Mouse (Mus musculus) neural tube, embryonic 11.5 days (tissue): Measurements from ENCODE around the gene Fgf22. TPM values are rescaled to one million over a fixed set of nuclear protein-coding genes. Genes with fewer than 3 reads are reported as not detected.
A peak's percentile ranks its signal among the peaks of the same experiment; 100 is the strongest.

Experiments used
- ATAC-seq: fragments of 200-750 bp; cut with Nextera tagmentation; 2 replicates; pipeline ENCODE4 v1.8.0; 2017; ENCODE audit warnings: moderate number of reproducible peaks, mild to moderate bottlenecking, moderate TSS enrichment, moderate library complexity; ENCODE audit not compliant: insufficient read depth, low FRiP score, low TSS enrichment
- DNase-seq: peaks from one replicate; pipeline ENCODE4 v3.0.0-alpha.2; 2015; ENCODE audit warnings: low spot score
- H3K27ac ChIP-seq: fragments of 300-500 bp; sonication (generic); 2 replicates; pipeline ENCODE4 v1.5.1; 2014; ENCODE audit warnings: low read depth, mild to moderate bottlenecking, low read length
- H3K27me3 ChIP-seq: fragments of 300-500 bp; sonication (generic); 2 replicates; pipeline ENCODE4 v1.6.1; 2014; ENCODE audit warnings: mild to moderate bottlenecking, low read length, mixed read lengths; ENCODE audit not compliant: control insufficient read depth, insufficient read depth
- H3K36me3 ChIP-seq: fragments of 300-500 bp; sonication (generic); 2 replicates; pipeline ENCODE4 v1.6.1; 2014; ENCODE audit warnings: mild to moderate bottlenecking, low read length, moderate library complexity, mixed read lengths; ENCODE audit not compliant: control insufficient read depth, insufficient read depth
- H3K4me1 ChIP-seq: fragments of 300-500 bp; sonication (generic); 2 replicates; pipeline ENCODE4 v1.6.1; 2014; ENCODE audit warnings: low read length, mixed read lengths; ENCODE audit not compliant: control insufficient read depth, insufficient read depth
- H3K4me2 ChIP-seq: fragments of 300-500 bp; sonication (generic); 2 replicates; pipeline ENCODE4 v1.6.1; 2014; ENCODE audit warnings: low read depth, mild to moderate bottlenecking, moderate library complexity
- H3K4me3 ChIP-seq: fragments of 300-500 bp; sonication (generic); 2 replicates; pipeline ENCODE4 v1.5.1; 2014; ENCODE audit warnings: low read depth, low read length
- H3K9ac ChIP-seq: fragments of 300-500 bp; sonication (generic); 2 replicates; pipeline ENCODE4 v1.6.1; 2014; ENCODE audit warnings: mild to moderate bottlenecking, low read length
- H3K9me3 ChIP-seq: fragments of 300-500 bp; sonication (generic); 2 replicates; pipeline ENCODE4 v1.6.1; 2016; ENCODE audit warnings: low read length; ENCODE audit not compliant: control insufficient read depth
- WGBS: fragments of 180-500 bp; shearing (Covaris S2); extraction: QIAGEN DNeasy Blood & Tissue Kit; methylation state at CpG from one replicate; pipeline ENCODE4 v1.1.7; 2014; 5-methylcytosine and 5-hydroxymethylcytosine counted together
- polyA plus RNA-seq: library from polyadenylated mRNA; unstranded; fragments of >200 nt; fragmentation: Nextera tagmentation; extraction: Ambion mirVana; gene quantifications from 2 replicates; pipeline ENCODE4 v1.2.1, GENCODE M21; 2014

Fgf22 gene
- polyA plus RNA-seq: 0.20 and 0.84 TPM in 2 replicates

DNA sequence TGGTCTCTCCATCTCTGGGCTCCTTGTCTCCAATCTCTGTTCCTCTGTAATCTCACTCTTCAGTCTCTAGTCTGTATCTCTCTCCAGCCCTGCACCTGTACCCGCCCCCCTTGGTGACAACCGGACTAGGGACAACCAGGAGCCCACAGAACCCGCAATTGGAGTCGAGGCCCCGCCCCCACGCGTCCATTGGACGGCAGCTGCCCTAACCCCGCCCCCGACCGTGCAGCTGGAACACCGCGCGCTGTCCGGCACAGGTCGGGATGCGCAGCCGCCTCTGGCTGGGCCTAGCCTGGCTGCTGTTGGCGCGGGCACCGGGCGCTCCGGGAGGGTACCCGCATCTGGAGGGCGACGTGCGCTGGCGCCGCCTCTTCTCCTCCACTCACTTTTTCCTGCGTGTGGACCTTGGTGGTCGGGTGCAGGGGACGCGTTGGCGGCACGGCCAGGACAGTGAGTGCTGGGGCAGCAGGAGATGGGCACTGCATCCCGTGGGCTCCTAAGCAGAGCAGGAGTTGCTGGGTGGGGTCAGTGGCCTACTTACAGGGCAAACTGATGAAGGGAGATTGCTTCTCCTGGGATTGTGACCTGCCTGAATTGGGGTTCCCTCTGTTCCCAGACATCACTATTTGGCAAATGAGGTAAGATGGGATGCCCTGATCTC is at the start of gene Fgf22:
Gene Fgf22 (plus strand): TSS at position 221 of the 661 bp plus-strand sequence.
- Histone ChIP-seq H3K4me1 (no peaks in the 10 kb centered on the region), H3K4me2 (peak within 1 kb of the TSS; percentile 63), H3K36me3 (peaks cover 14% of the 10 kb centered on the region), H3K27ac (no peak within 1 kb of the TSS), H3K27me3 (no peaks in the 10 kb centered on the region), H3K4me3 (peak within 1 kb of the TSS; percentile 31), H3K9me3 (no peaks in the 10 kb centered on the region), H3K9ac (peak within 1 kb of the TSS; percentile 49)
- DNase-seq (peak; percentile 80), ATAC-seq (peak; percentile 83)
- under 1% methylated on average over 35 of the region's 36 CpGs for WGBS

DNA sequence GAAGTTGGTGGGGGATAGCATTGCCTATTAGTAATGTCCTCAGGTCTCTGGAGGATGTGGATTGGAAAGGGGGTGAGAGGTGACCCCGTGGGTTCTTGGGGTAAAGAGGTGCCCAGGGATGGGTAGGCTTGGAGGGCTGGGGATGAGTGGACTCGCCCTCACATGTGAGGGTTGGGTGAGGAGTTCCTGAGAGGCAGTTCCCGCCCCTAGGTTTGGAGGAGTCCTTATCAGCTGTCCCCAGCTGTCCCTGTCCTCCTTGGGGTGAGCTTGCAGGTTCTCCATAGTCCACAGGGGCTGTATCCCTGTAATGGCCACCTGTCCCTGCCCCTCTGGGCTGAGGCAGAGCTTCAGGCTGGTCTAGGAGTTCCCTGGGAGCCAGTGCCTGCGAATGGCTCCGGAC is 48.9 kb upstream of the Fgf22 start:
- Histone ChIP-seq H3K4me1 (peaks cover 15% of the 10 kb centered on the region), H3K4me2 (peak overlapping the region; percentile 94), H3K27me3 (no peaks in the 10 kb centered on the region), H3K9me3 (no peaks in the 10 kb centered on the region), H3K27ac (no peak overlapping the region), H3K4me3 (0 out of 2 replicates have a peak overlapping the region, but pooled peaks have one; percentile 11), H3K36me3 (peaks cover 14% of the 10 kb centered on the region), H3K9ac (no peak overlapping the region)
- DNase-seq: no peak
- WGBS: 73% methylated on average over 5 of the region's 5 CpGs
- no peak for ATAC-seq

GRCm38 (mm10) chr10:79706406-79707094 is 48.3 kb upstream of the Fgf22 start:
- WGBS: 85% methylated on average over 5 of the region's 5 CpGs
- H3K4me1 ChIP-seq: peaks cover 15% of the 10 kb centered on the region
- 0 out of 2 replicates have a peak overlapping the region, but pooled peaks have one; percentile 11 for H3K4me3 ChIP-seq
- H3K27ac ChIP-seq: no peak overlapping the region
- peaks cover 14% of the 10 kb centered on the region for H3K36me3 ChIP-seq
- no peaks in the 10 kb centered on the region for H3K27me3 ChIP-seq
- no peak overlapping the region for H3K9ac ChIP-seq
- H3K9me3 ChIP-seq: no peaks in the 10 kb centered on the region
- 0 out of 2 replicates have a peak overlapping the region, but pooled peaks have one; percentile 94 for H3K4me2 ChIP-seq
- DNase-seq (no peak), ATAC-seq (no peak)

GRCm38 (mm10) chr10:79707162-79707561 is 47.7 kb upstream of the Fgf22 start:
- WGBS: 66% methylated on average over 1 of the region's 1 CpGs
- Histone ChIP-seq H3K27me3 (no peaks in the 10 kb centered on the region), H3K4me1 (peaks cover 15% of the 10 kb centered on the region), H3K9me3 (no peaks in the 10 kb centered on the region), H3K36me3 (peaks cover 14% of the 10 kb centered on the region), H3K27ac (no peak overlapping the region), H3K4me3 (no peak overlapping the region), H3K9ac (no peak overlapping the region), H3K4me2 (no peak overlapping the region)
- DNase-seq: no peak
- ATAC-seq: no peak

- Histone ChIP-seq H3K4me2 (no peak overlapping the region), H3K36me3 (peaks cover 14% of the 10 kb centered on the region), H3K4me3 (no peak overlapping the region), H3K9ac (no peak overlapping the region), H3K4me1 (peaks cover 15% of the 10 kb centered on the region), H3K27ac (no peak overlapping the region), H3K27me3 (no peaks in the 10 kb centered on the region), H3K9me3 (no peaks in the 10 kb centered on the region)
- DNase-seq: no peak
- WGBS: 72% methylated on average over 4 of the region's 4 CpGs
- ATAC-seq: no peak
Measured at GRCm38 (mm10) chr10:79707759-79708158, 47.1 kb upstream of the Fgf22 start.

GRCm38 (mm10) chr10:79708668-79709067 is 46.2 kb upstream of the Fgf22 start:
- Histone ChIP-seq H3K27ac (no peak overlapping the region), H3K9ac (no peak overlapping the region), H3K4me1 (peaks cover 15% of the 10 kb centered on the region), H3K27me3 (no peaks in the 10 kb centered on the region), H3K4me3 (no peak overlapping the region), H3K4me2 (no peak overlapping the region), H3K9me3 (no peaks in the 10 kb centered on the region), H3K36me3 (peaks cover 14% of the 10 kb centered on the region)
- 94% methylated on average over 21 of the region's 21 CpGs for WGBS
- ATAC-seq (no peak), DNase-seq (no peak)

GRCm38 (mm10) chr10:79709307-79709706 is 45.6 kb upstream of the Fgf22 start:
- DNase-seq: no peak
- Histone ChIP-seq H3K9me3 (no peaks in the 10 kb centered on the region), H3K27me3 (no peaks in the 10 kb centered on the region), H3K27ac (no peak overlapping the region), H3K4me1 (peaks cover 15% of the 10 kb centered on the region), H3K36me3 (peaks cover 14% of the 10 kb centered on the region), H3K4me2 (no peak overlapping the region), H3K9ac (no peak overlapping the region), H3K4me3 (no peak overlapping the region)
- ATAC-seq: no peak
- 91% methylated on average over 7 of the region's 7 CpGs for WGBS

- Histone ChIP-seq H3K27ac (no peak overlapping the region), H3K4me1 (peaks cover 4% of the 10 kb centered on the region), H3K27me3 (peaks cover 24% of the 10 kb centered on the region), H3K9me3 (no peaks in the 10 kb centered on the region), H3K4me2 (no peak overlapping the region), H3K4me3 (no peak overlapping the region), H3K36me3 (peaks cover 14% of the 10 kb centered on the region), H3K9ac (no peak overlapping the region)
- DNase-seq (no peak), ATAC-seq (no peak; the same call in 1 of the 2 replicates)
- 85% methylated on average over 1 of the region's 1 CpGs for WGBS
Measured at GRCm38 (mm10) chr10:79712029-79712428, 42.8 kb upstream of the Fgf22 start.
